Mouse (Mus musculus) bone marrow, adult 2 months (tissue): Measurements from ENCODE around the gene Zdhhc4.

Source experiments
- CTCF ChIP-seq: fragments of 200-500 bp; IDR thresholded peaks from 2 replicates; pipeline ENCODE4 v1.5.1; 2011; ENCODE audit warnings: low read length, control low read depth; ENCODE audit not compliant: control insufficient read depth, insufficient read depth
- POLR2A ChIP-seq: fragments of 200-500 bp; IDR thresholded peaks from 2 replicates; pipeline ENCODE4 v1.6.1; 2011; ENCODE audit warnings: low read depth, mild to moderate bottlenecking, control low read depth, low read length, borderline replicate concordance; ENCODE audit not compliant: control insufficient read depth

DNA sequence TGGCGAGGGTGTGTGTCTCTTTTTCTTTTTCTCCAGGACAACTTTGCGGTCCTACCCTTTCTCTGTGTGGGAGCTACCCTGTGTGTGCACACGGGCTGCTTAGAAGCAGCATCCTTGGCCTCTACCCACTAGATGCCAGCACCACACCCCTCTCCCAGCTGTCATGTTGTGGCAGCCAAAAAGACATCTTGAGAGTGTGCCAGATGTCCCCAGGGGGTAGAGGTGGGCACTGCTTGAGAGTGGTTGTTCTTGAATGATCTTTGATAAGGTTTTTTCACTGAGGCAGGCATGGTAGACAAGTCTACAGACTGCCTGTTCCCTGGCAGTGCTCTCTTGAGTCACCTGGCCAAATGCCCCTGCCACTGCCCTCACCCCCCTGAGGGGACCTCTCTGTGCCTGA lies 38.9 kb upstream of the Zdhhc4 start:
- no peak for TF ChIP-seq CTCF
- TF ChIP-seq POLR2A, result no peak
